Mouse (Mus musculus): Measurements from ENCODE around the gene Tnnc1.

Tnnc1 gene

DNA sequence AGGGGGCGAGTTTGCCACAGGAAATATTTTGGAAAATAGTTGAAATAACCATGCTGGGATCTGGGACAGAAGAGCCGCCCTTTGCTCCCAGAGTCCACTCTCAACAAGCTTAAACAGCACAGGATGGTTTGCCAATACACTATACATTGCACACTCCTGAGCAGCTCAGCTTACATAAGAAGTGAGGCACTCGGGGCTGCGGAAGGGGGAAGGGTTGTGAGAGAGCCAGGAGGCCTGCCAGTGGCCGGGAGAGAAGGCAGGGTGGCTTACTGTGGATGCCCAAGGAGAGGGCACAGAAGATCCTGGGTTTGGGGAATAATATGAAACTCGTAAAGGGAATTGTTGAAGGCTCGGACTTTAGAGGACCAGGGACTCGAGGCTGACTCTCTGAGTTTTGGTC is 5.8 kb downstream of the Tnnc1 start:
- DNase-seq (ENCODE audit: low read depth, low spot score), result no peak

DNA sequence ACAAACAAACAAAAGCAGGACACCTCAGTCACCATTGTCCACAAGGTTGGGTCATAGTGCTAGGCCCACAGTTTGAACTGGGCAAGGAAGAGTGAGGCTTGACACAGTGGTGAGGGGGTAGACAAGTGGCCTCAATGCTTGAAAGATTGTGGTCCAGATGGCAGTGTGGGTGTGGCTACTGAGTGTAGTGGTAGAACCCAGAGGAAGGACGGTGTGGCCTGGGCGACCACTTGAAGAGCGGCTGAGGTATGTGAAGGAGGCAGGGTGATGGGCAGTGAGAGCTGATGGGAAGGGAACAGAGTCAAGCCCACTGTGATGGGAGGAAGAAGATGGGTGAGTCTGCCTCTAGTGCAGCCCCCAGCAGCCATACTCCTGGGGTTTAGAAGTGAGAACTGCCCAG is 6.6 kb downstream of the Tnnc1 start:
- DNase-seq (ENCODE audit: low read depth, low spot score), result no peak

DNA sequence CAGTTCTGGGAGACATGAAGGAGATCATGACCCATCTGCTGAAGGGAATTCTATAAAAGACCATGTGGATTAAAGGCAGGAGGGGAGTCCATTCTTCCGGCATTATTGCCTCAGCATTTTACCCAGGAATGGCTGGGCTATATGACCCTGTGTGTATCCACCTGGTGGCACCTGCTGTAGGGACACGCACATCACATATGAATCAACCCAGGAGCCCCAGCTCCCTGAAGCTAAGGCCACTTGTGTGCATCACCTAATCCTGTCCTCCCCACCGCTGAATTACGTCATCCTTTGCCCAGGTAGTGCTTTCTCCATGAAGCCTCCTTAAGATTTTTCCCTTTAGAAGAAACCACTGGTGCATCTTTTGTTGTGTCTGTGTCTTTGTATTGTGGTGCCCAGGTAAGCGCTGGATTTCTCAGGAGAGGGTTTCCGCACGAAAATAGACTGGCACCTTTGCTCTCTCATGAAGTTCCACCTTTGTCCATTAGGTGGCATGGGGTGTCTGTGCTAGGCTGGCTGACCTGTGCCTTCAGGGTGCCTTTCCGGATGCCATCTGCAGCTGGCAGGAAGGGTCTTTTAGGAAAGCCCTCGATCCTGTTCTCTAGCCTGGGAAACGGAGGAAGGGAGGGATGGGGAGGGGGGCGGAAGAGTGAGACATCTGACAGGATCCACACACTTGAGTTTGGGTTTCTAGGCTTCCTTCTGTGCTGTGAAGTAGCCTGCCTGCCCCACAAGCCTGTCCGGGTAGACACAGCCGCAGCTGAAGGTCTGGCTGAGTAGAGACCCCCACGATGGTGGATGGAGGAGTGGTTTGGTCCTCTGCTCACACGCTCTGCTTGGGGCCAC is 7.3 kb downstream of the Tnnc1 start:
- DNase-seq (ENCODE audit: low read depth, low spot score), result no peak

DNA sequence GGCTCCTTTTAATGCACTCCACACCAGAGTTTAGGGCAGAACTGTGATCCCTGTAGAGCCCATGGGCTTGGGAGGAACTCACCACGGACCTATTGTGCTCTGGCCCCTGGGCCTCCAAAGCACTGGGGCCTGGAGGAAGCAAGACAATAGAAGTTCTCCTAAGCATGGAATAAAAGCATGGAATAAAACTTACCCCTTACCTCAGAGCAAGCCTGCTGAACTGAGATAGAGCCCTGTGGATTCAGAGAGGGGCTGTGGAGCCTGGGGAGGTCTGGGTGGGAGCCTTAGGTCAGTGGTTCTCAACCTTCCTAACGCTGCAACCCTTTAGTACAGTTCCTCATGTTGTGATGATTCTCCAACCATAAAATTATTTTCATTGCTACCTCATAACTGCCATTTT is 8.7 kb downstream of the Tnnc1 start, which contains the start of gene Nisch:
Gene Nisch, minus strand, starts transcription at position 101 of the 400 bp plus-strand sequence.
- DNase-seq (ENCODE audit: low read depth, low spot score), result no peak

DNA sequence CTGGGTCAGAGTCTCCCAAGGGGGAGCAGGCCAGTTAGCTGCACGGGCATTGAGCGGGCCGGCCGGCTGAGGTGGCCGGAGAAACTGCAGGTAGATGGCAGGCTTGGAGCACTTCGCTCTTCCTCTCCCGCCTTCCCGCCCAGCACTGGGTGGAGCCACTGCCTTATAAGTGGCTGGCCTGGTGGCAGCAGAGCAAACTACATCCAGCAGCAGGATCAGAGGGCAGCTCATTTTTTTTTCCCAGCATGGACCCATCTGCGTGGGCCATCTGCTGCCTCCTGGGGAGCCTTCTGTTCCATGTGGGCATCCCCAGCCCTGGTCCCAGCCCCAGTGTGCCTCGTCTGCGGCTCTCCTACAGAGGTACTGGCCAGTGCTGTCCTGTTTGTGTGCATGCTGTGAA is 9.6 kb downstream of the Tnnc1 start, which contains the start of gene Sema3g:
Gene Sema3g, plus strand, starts transcription at position 195 of the 400 bp plus-strand sequence.
- DNase-seq (ENCODE audit: low read depth, low spot score), result no peak

DNA sequence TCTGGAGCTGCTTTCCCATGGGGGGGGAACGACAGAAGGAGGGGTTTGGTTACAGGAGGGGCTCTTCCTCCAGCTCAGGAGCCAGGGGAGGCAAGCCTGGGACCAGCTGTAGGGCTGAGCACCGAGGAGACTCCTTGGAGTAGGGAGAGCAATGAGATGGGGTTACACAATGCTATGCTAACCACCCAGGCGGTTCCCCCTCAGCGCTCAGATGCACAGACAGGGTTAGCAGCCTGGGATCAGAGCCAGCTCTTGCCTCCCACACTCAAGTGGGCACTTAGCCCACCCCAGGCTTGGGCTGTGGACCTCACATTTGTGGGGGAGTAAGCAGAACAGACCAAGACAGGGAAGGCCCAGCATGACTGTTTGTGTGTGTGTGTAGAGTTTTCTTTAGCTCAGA is 18.9 kb downstream of the Tnnc1 start:
- no peak for DNase-seq (ENCODE audit: low read depth, low spot score)

DNA sequence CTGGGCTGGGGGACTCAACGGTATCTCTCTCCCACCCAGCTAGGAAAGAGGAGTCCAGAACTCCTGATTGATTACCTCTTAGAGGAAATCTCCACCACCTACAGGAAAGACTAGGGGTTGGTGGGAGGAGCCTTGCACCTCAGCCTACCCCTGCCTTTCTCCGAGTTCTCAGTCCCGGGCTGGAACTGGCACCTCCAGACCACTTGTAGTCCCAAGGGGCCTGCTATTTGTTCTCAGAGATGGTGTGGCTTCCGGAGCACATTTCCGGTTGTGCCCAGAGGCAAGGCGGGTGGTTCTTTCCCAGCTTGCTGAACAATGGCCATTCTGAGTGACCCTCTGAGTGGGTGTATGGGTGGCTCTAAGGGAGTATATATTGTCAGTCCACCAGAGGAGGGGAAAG is 20.1 kb downstream of the Tnnc1 start:
- DNase-seq (ENCODE audit: low read depth, low spot score), result no peak

DNA sequence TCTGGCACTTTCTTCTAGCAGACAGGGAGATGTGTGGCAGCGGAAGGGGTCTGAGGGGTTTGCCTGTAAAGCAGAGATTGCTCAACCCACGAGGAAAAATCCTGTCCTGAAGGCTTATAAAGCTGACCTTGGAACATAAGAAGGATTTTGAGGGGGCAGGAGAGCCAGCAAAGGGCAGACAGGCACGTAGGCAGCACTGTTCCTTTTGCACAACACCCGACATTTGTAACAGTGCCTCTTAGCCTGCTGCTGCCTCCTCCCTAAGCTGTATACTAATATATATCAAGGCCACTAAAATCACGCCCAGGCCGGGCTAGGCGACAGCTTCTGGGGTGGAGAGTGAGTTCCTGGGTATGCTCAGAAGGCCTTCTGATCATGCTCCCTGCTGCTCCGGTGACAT is 22.3 kb downstream of the Tnnc1 start:
- DNase-seq (ENCODE audit: low read depth, low spot score), result no peak

DNA sequence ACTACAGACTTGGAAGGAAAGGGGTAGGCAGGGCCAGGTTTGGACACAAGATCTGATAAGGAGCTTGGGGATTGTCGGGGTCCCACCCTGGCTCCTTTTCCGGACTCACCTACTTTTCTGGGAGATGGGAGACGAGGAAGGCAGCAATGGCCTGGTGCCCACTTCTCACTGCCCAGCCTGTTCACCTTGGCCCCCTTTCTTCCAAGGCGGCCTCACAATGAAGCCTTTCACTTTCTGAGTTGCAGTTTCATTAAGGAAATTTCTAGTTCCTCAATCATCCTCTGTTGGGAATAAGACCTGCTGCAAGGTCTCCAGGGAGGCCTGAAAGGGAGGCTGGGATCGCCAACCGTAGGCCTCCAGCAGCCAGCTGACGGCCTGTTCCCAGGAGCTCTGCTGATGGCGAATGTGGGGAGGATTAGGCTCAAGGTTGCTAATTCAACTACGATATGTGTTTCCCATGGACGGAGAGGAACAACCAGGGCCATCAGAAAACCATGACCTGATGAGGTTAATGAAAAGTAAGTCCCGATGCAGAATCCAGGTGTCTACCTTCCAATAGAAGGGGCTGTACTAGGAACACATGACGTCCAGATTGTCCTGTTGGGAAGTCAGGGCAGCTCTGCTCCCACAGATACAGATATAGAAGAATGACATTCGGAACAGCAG is 24.4 kb downstream of the Tnnc1 start:
- DNase-seq (ENCODE audit: low read depth, low spot score), result no peak

DNA sequence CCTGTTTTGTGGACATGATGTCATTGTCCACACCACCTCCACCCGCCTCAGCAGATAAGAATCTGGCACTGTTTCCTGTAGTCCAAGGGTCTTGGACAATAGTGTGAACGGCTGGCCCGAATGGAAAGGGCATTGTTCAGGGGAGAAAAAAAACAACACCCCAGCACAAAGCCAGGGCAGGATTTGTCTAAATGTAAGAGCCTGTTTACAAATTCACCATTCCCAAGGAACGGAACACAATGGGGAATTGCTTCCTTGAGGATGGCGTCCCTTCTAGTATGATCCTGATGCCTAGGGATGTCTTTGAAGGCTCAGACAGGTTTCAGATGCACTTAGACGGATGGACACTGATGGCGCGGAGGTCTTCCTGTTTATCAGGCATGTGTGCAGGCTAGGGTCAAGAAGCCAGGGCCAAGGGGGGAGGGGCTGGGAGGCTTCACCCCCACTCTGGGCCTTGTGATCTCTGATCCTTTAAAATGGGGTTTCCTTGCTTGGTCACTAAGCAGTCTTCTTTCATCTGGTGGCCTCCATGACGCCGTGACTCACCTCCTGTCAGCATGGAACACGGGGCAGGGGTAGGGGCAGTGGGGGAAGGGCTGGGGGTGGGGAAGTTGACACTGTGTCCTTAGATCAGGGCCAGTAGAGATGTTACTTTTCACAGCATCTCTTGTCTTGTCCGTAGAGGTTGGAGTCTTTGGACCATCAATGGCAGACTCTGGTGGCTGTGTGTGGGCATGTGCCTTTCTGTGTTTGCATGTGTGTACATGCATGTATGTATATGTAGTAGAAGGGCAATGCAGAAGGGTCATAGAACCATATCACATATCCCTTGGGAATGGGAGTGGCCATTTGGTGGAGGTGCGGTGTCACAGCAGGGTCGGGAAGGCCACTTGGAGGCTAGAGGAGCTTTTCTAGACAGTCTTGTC is 25.2 kb downstream of the Tnnc1 start:
- no peak for DNase-seq (ENCODE audit: low read depth, low spot score)

DNA sequence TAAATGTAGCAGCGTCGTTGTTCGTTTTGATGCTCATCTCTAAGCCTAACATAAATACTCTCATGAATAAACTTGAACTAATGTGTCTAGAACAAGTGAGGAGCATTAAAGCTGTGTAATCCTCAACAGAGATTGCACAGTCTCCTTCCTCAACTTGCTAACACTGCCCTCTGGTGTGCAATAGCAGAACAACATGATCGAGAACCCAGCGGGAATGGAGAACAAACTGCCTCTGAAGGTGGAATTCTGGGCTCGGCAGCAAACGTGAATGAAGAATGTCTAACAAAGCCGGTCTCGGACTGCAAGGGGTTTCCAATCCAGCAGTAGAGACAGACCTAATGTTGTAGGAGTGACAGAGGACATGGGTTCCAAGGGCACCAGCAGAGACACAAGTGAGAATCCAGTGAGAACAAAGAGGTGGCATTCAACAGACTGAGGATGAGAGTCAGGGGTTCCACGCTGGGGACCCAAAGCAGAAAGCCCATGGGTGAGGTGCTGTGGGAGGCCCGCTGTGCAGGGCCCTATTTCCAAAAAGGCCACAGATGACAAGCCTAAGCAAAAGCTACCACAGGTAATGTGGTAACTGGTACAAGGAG is 26.0 kb downstream of the Tnnc1 start:
- peak; percentile 40 for DNase-seq (ENCODE audit: low read depth, low spot score)

DNA sequence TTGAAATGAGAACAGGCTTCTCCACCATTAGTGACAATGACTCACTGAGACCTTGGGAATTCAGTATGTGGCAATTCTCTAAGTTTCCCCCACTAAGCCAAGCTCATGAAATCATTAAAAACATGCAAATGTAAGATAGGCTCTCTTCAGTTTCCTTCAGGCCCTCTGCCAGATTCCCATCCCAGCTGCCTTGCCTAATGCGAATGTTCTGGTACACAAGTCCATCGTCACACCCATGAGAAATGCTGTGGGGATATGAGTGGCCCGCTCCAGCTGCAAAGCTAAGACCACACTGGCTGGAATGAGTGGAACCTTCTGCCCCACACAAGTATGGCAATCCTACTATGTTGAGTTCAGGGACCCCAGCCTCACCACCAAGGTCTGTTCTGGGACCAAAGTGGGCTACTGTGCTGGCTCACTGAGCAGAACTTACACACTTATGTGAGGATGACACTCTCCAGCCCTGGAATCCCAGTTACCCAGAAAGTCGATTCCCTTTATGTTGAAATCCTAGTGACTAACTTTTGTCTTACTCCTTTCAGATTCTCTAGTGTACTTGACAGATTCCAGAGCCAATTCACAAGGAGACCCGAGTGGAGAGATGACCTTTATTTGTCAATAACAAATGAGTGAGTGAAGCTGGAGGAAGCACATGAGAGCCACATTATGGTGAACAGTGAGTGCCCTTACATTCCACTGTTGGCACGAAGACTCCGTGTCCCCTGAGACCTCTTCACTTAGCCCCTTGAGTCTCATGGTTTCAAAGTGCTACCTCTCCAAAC is 29.2 kb downstream of the Tnnc1 start:
- DNase-seq (ENCODE audit: low read depth, low spot score), result no peak

DNA sequence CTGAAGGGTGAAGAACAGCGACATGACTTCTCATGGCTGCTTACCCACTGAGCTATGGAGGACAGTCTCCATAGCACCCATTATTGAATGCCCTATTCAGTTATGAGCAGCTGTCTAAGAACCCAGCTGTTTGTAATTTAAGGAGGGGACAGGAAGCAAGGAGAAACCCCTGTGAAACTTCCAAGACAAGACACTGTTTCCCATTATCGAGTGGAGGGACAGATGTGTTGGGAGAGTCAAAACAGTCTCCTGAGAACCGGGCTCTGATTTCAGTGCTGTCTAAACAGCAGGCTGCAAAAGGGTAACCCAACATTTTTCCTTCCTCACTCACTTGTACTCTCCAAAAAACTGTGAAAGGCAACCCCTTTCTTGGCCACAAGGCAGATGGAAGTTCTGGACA is 32.4 kb downstream of the Tnnc1 start:
- no peak for DNase-seq (ENCODE audit: low read depth, low spot score)

DNA sequence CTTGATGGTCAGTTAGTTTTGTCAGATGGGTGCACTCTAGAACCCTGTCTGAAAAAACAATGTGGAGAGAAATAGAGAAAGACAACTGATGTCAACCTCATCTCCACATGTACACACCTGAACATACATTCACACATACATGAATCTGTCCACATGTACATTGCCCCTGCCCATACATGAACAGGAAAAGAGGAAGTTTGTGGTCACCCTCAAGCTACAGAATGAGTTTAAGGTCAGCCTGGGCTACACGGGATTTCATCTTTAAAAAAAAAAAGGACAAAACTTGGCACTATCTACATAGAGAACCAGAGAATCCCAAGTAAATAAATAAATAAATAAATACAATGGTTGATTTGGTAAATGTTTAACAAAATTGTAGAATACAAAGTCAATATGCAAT is 36.7 kb downstream of the Tnnc1 start:
- no peak for DNase-seq (ENCODE audit: low read depth, low spot score)

DNA sequence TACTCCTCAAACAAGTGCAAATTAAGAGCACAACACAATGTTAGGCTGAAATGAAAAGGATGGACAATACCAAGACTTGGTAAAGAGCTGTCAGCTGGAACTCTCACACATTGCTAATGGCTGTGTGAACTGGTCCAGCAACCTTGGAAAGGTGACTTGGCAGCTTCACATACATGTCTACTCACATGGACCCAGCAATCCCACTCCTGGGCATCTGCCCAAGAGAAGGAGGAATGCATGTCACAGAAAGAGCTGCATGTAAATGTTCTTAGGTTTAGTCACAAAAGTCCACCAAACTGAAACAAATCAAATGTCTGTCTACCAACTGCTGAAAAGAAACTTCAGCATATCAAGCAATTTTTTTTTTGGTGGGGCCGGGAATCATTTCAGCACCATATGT is 37.8 kb downstream of the Tnnc1 start:
- DNase-seq (ENCODE audit: low read depth, low spot score), result no peak

DNA sequence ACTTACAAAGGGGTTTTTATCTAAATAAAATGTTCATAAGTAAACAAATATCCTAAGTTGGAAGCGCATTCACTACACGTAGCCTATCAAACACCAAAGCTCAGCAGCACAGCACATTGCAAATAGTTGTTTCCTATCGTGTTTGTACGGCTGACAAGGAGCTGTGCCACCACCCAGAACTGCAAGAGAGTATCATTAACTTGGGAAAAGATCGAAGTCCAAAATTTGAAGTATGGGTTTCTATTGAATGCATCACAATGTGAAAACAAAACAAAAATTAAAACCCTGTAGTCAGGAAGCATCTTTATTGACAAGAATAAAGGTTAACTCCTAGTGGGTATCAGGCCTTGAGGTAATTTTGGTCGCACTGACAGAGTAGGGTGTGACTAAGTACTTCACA is 40.3 kb downstream of the Tnnc1 start:
- DNase-seq (ENCODE audit: low read depth, low spot score), result no peak

DNA sequence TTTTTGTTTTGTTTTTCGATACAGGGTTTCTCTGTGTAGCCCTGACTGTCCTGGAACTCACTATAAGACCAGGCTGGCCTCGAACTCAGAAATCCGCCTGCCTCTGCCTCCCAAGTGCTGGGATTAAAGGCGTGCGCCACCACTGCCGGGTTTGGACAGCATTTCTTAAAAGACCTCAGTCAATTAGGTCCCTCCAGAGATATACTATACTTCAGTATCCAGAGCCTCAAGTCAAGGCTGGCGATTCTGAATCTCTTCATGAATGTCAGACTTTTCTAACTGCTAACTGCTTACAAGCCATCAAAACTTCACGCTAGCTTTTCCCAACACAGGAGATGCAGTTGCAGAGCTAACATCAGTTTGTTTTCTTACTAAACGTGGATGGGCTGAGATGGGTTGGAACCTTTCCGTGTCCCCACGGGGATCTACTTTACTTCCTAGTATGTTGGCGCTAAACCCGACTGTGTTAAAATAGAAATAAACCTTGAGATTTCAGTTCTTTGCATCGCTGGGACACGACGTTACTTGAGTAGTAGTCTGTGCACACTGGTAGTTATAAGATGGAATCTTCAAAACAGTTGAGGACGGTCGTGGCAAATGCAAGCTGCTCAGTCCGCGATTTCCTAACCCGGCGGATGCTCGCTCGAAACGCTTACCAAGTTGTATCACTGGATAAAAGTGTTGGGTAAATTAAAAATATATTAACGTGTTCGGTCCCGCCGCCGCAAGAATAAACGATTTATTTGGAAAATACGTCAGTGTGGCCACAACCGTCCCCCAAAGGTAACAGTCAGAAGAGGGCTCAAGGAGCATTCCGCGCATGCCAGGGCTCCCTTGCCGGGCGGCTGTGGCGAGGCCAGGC is 42.3 kb downstream of the Tnnc1 start:
- DNase-seq (ENCODE audit: low read depth, low spot score), result no peak

DNA sequence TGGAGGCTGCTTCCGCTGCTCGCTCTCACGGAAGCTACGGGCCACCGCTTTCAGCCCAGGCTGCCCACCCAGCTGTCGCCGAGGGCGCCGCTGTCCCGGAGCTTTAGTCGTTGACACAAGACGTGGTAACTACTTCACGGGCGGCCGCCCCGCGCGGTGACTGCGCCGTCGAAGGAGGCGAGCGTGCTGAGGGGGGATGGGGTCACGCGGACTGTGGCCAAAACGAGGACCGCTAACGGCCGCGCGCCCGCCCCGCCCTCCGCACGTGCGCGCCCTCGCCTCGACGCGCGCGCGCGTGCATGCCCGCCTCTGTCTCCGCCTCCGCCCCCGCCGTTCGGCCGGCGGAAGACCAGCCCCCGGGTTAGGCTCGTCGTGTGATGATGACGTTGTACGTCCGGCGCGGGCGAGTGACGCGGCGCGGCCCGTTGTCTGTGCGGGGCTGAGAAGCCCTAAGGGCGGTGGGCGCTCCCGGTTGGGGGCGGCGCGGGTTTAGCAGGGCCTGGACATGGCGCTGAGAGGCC is 43.0 kb downstream of the Tnnc1 start, which contains the start of the genes Phf7 and Bap1:
Gene Phf7, minus strand, starts transcription at position 234 of the 521 bp plus-strand sequence.
Gene Bap1, plus strand, starts transcription at position 367 of the 521 bp plus-strand sequence.
- peak; percentile 83 for DNase-seq (ENCODE audit: low read depth, low spot score)

DNA sequence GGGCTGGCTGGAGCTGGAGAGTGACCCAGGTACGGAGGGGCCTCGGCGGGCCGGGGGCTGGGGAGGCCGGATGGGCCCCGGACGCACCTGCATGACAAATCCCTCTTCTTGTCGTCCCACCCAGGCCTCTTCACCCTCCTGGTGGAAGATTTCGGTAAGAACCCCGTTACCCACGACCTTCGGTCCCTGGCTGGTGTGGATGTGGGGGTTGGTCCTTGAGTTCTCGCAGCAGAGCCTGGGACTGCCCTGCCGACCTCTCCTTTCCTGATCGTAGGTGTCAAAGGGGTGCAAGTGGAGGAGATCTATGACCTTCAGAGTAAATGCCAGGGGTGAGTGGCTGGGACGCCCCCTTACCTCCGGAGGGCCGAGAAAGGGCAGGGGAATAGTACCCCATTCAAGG is 43.5 kb downstream of the Tnnc1 start:
- DNase-seq (ENCODE audit: low read depth, low spot score), result no peak
